Mouse (Mus musculus): ENCODE measurements at regions not wholly inside any gene's neighbourhood (a gene's known extent, or its start where the extent isn't known, plus 50 kb on each side); places are given as distances from the start of the nearest gene placed in this dataset.
A peak's percentile ranks its signal among the peaks of the same experiment; 100 is the strongest.
"Not testable (repeated sequence)": the region's sequence is repeated elsewhere in the genome, so short reads cannot be mapped to it uniquely, and the experiment has no call there.

GRCm38 (mm10) chr17:82377176-82377592, 639.0 kb upstream of the Slc8a1 start:
- no peak for DNase-seq (ENCODE audit: low spot score in 2 of 2)

- DNase-seq (ENCODE audit: low spot score in 2 of 2), result no peak
Measured at GRCm38 (mm10) chr17:82367876-82368275, 629.7 kb upstream of the Slc8a1 start.

GRCm38 (mm10) chr17:82366001-82366400, 627.8 kb upstream of the Slc8a1 start:
- DNase-seq (ENCODE audit: low spot score in 2 of 2), result no peak

GRCm38 (mm10) chr17:82348636-82349035, 610.5 kb upstream of the Slc8a1 start:
- DNase-seq (ENCODE audit: low spot score in 2 of 2), result no peak

- no peak for DNase-seq (ENCODE audit: low spot score in 2 of 2)
Measured at GRCm38 (mm10) chr17:82331429-82331828, 593.3 kb upstream of the Slc8a1 start.

GRCm38 (mm10) chr17:82312191-82312590, 574.0 kb upstream of the Slc8a1 start:
- no peak for DNase-seq (ENCODE audit: low spot score in 2 of 2)

GRCm38 (mm10) chr17:82306347-82306746, 568.2 kb upstream of the Slc8a1 start:
- no peak for DNase-seq (ENCODE audit: low spot score in 2 of 2)

GRCm38 (mm10) chr17:82277728-82278127, 539.6 kb upstream of the Slc8a1 start:
- DNase-seq (ENCODE audit: low spot score in 2 of 2), result no peak

- no peak for DNase-seq (ENCODE audit: low spot score in 2 of 2)
Measured at GRCm38 (mm10) chr17:82273946-82274345, 535.8 kb upstream of the Slc8a1 start.

GRCm38 (mm10) chr17:82272845-82273244, 534.7 kb upstream of the Slc8a1 start:
- DNase-seq (ENCODE audit: low spot score in 2 of 2), result no peak

- DNase-seq (ENCODE audit: low spot score in 2 of 2), result not testable (repeated sequence)
Measured at GRCm38 (mm10) chr17:82266842-82267241, 528.7 kb upstream of the Slc8a1 start.

- DNase-seq (ENCODE audit: low spot score in 2 of 2), result no peak
Measured at GRCm38 (mm10) chr17:82252362-82252761, 514.2 kb upstream of the Slc8a1 start.

GRCm38 (mm10) chr17:82251841-82252240, 513.7 kb upstream of the Slc8a1 start:
- peak in 1 of 2 experiments; percentile 19 for DNase-seq (ENCODE audit: low spot score in 2 of 2)

- DNase-seq (ENCODE audit: low spot score in 2 of 2), result no peak
Measured at GRCm38 (mm10) chr17:82238361-82238760, 500.2 kb upstream of the Slc8a1 start.

GRCm38 (mm10) chr17:82237456-82237855, 499.3 kb upstream of the Slc8a1 start:
- DNase-seq (ENCODE audit: low spot score in 2 of 2), result no peak

- DNase-seq (ENCODE audit: low spot score in 2 of 2), result no peak
Measured at GRCm38 (mm10) chr17:82215728-82216623, 477.8 kb upstream of the Slc8a1 start.

- DNase-seq (ENCODE audit: low spot score in 2 of 2), result no peak
Measured at GRCm38 (mm10) chr17:82199981-82200380, 461.8 kb upstream of the Slc8a1 start.

- no peak for DNase-seq (ENCODE audit: low spot score in 2 of 2)
Measured at GRCm38 (mm10) chr17:82199031-82199642, 461.0 kb upstream of the Slc8a1 start.

- DNase-seq (ENCODE audit: low spot score in 2 of 2), result peak; percentile 1 to 43
Measured at GRCm38 (mm10) chr17:82184261-82184660, 446.1 kb upstream of the Slc8a1 start.

- no peak for DNase-seq (ENCODE audit: low spot score in 2 of 2)
Measured at GRCm38 (mm10) chr17:82171216-82171615, 433.0 kb upstream of the Slc8a1 start.

- no peak for DNase-seq (ENCODE audit: low spot score in 2 of 2)
Measured at GRCm38 (mm10) chr17:82153446-82153845, 415.3 kb upstream of the Slc8a1 start.

- no peak for DNase-seq (ENCODE audit: low spot score in 2 of 2)
Measured at GRCm38 (mm10) chr17:82134843-82135242, 396.7 kb upstream of the Slc8a1 start.

- no peak for DNase-seq (ENCODE audit: low spot score in 2 of 2)
Measured at GRCm38 (mm10) chr17:82132941-82133340, 394.8 kb upstream of the Slc8a1 start.

Measured in layer of hippocampus, adult 18-20 months (tissue).